Mouse (Mus musculus): ENCODE data around the gene Hoxd11. TPM values are rescaled to one million over a fixed set of nuclear protein-coding genes. Genes with fewer than 3 reads are reported as not detected.

Hoxd11 gene
- polyA plus RNA-seq, 1 experiment, result 2.1 TPM

DNA sequence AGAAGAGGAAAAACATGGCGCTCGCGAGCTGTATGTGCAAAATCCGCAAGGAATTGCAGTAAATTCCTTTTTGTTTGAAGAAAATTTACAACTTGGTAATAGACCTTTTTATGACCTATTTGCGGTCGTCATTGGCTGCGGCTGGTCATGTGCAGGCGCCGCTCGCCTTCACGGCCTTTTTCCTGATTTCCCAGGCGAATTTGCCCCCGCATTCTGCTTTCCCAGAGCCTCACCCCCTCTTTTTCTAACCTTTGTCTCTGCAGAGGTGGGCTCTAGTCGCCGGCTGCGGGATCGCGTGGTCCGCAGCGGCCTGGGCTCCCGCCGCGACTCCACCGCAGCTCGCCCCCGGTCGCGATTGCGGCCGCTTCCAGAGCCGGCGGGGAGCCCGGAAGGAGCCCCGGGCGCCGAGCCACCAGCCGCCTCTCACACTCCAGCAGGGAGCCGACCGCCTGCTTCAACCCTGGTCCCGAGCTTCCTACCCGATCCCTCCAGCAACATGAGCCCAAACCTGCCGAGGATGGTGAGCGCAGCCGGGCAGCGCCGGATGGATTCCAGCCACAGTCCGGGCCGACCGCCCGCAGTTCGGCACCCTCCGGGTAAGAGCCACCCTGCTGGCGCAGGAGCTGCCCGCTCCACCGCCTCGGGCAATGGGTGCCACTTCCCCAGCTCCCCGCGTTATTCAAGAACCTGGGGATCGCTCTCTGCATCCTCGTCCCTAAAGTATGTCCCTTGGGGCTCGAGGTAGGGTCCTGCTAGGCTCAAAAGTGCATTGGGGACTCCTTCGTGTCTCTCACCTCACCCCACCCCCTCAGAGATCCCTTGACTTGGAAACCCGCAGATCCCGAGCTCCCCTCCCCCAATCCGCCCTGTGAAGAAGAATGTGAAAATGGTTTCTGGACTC is 32.6 kb downstream of the Hoxd11 start, which contains the start of the genes Hoxd3 and Hoxd4:
TSS of gene Hoxd3 (plus strand) at position 207 of the 901 bp plus-strand sequence.
TSS of gene Hoxd4 (plus strand) at position 209 of the 901 bp plus-strand sequence.
- under 1% methylated on average over 65 of the region's 65 CpGs for whole genome bisulfite sequencing
- Histone ChIP-seq H3K36me3 (ENCODE audit: control insufficient read depth, insufficient read depth, low read length) (no peaks in the 10 kb centered on the region), H3K27ac (ENCODE audit: insufficient read depth, low read depth, low read length) (peak within 1 kb of the TSS; percentile 99), H3K27me3 (replicated peaks; ENCODE audit: control insufficient read depth, insufficient read depth, low read length) (no peaks in the 10 kb centered on the region), H3K4me3 (ENCODE audit: insufficient read depth, low read depth, low read length) (peak within 1 kb of the TSS; percentile 97), H3K4me1 (ENCODE audit: control insufficient read depth, insufficient read depth, low read length) (peaks cover 8% of the 10 kb centered on the region; the same call in 1 of the 2 replicates)
- TF ChIP-seq CTCF (conservative IDR thresholded peaks at IDR 0.05; ENCODE audit: insufficient read depth, insufficient read length, low read depth, low read length) (no peak), POLR2A (IDR thresholded peaks at IDR 0.05; ENCODE audit: low read depth, low read length) (no peak)
- peak; percentile 85 for DNase-seq

DNA sequence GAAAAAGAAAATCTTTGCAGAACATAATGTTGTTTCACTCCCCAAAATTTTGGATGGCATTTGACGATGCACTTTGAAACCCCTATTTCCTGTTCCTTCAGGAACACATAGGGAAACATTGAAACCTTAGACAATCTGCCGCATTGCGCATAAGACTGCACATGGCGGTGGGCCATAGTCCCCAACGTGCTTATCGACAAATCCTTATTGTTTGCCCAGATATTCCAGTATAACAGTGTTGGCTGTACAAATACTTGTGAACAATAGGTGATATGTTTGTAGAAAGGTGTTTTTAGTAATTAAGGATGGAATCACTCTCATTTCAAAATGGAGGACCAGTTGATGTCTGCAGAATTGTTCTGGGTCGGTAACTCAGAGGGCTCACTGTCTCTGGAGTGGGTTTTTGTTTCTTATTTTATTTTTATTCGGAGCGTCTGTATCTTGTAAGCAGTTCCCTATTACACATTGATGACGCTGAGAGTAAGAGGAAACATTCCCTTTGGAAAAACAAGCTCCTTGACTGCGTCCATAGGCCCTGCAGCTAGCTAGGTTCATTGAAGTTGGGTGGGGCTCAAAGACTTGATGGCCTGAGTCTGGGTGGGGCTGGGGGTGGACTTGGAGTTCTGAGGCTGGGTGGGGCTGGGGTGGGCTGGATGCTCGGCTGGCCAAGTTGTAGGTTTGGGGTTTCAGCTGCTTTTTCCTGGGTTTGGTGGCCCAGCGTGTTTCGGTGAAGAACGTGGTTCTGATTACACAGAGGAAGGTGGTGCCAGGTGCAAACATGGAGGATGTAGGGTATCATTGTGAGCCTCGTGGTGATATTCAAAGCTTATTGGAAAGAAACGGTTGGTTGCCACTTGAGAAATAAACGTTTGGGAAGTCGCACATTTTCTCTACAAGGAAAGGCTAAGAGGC is 34.1 kb downstream of the Hoxd11 start:
- Histone ChIP-seq H3K4me3 (ENCODE audit: insufficient read depth, low read depth, low read length) (peak overlapping the region; percentile 44), H3K27ac (ENCODE audit: insufficient read depth, low read depth, low read length) (peak overlapping the region; percentile 79), H3K4me1 (ENCODE audit: control insufficient read depth, insufficient read depth, low read length) (peaks cover 8% of the 10 kb centered on the region; the same call in 1 of the 2 replicates), H3K27me3 (replicated peaks; ENCODE audit: control insufficient read depth, insufficient read depth, low read length) (no peaks in the 10 kb centered on the region), H3K36me3 (ENCODE audit: control insufficient read depth, insufficient read depth, low read length) (no peaks in the 10 kb centered on the region)
- TF ChIP-seq CTCF (conservative IDR thresholded peaks at IDR 0.05; ENCODE audit: insufficient read depth, insufficient read length, low read depth, low read length) (no peak), POLR2A (IDR thresholded peaks at IDR 0.05; ENCODE audit: low read depth, low read length) (no peak)
- no peak for DNase-seq
- 33% methylated on average over 19 of the region's 19 CpGs for WGBS

DNA sequence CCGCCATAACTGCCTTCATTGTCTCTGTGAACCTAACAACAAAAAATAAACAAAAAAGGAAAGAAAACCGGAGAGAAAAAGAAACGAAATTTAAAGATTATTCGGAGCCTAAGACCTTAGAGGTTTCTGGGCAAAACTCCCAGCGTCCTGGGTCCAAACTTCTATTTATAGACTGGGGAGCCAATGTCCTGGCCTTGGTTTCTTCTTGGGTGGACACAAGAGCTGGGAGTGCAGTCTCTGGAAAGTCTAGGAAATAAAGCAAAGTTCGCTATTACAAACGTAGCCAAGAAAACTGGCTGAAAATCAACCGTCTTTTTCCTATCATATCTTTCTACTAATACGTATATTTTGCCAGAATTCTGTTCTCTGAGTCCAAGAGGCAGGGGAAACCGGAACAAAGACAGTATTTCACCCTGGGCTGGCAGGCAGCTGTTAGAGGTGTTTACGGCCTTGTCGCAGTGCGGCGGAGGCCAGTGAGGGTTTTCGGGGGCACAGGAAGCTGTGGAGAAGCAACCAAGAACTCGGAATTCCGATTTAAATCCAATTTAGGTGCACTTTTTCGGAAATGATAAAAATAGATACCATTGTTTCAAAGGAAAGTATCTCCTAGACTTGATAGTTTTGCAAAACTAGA is 34.9 kb downstream of the Hoxd11 start:
- DNase-seq, result no peak
- H3K4me1 ChIP-seq (ENCODE audit: control insufficient read depth, insufficient read depth, low read length), result peaks cover 5% of the 10 kb centered on the region; the same call in 1 of the 2 replicates
- no peaks in the 10 kb centered on the region for H3K36me3 ChIP-seq (ENCODE audit: control insufficient read depth, insufficient read depth, low read length)
- H3K27ac ChIP-seq (ENCODE audit: insufficient read depth, low read depth, low read length), result peak overlapping the region; percentile 79
- no peaks in the 10 kb centered on the region for H3K27me3 ChIP-seq (replicated peaks; ENCODE audit: control insufficient read depth, insufficient read depth, low read length)
- H3K4me3 ChIP-seq (ENCODE audit: insufficient read depth, low read depth, low read length), result peak overlapping the region; percentile 22
- no peak for TF ChIP-seq CTCF (conservative IDR thresholded peaks at IDR 0.05; ENCODE audit: insufficient read depth, insufficient read length, low read depth, low read length)
- no peak for TF ChIP-seq POLR2A (IDR thresholded peaks at IDR 0.05; ENCODE audit: low read depth, low read length)
- 18% methylated on average over 18 of the region's 18 CpGs for WGBS

DNA sequence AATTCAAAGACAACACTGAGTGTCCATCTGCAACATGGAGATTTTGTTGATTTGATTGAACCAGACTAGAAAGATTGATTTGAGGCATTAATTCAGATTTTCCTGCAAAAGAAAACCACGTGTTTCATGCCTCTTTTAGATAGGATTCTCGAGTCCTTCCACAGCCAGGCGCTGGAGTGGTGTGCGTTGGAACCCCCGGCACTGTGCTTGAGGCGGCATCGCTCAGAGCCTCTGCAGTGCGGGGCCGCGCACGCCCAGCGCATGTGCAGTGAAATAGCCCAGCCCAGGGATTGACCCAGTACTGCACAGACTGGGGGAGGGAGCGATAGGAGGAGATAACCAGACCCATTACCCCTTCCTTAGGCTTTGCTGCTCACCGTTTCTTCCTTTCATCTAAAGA is 35.5 kb downstream of the Hoxd11 start:
- Histone ChIP-seq H3K4me3 (ENCODE audit: insufficient read depth, low read depth, low read length) (peak overlapping the region; percentile 6), H3K4me1 (ENCODE audit: control insufficient read depth, insufficient read depth, low read length) (peaks cover 8% of the 10 kb centered on the region; the same call in 1 of the 2 replicates), H3K27ac (ENCODE audit: insufficient read depth, low read depth, low read length) (peak overlapping the region; percentile 79), H3K27me3 (replicated peaks; ENCODE audit: control insufficient read depth, insufficient read depth, low read length) (no peaks in the 10 kb centered on the region), H3K36me3 (ENCODE audit: control insufficient read depth, insufficient read depth, low read length) (no peaks in the 10 kb centered on the region)
- 20% methylated on average over 14 of the region's 14 CpGs for WGBS
- TF ChIP-seq CTCF (conservative IDR thresholded peaks at IDR 0.05; ENCODE audit: insufficient read depth, insufficient read length, low read depth, low read length) (no peak), POLR2A (IDR thresholded peaks at IDR 0.05; ENCODE audit: low read depth, low read length) (peak; percentile 22)
- no peak for DNase-seq

DNA sequence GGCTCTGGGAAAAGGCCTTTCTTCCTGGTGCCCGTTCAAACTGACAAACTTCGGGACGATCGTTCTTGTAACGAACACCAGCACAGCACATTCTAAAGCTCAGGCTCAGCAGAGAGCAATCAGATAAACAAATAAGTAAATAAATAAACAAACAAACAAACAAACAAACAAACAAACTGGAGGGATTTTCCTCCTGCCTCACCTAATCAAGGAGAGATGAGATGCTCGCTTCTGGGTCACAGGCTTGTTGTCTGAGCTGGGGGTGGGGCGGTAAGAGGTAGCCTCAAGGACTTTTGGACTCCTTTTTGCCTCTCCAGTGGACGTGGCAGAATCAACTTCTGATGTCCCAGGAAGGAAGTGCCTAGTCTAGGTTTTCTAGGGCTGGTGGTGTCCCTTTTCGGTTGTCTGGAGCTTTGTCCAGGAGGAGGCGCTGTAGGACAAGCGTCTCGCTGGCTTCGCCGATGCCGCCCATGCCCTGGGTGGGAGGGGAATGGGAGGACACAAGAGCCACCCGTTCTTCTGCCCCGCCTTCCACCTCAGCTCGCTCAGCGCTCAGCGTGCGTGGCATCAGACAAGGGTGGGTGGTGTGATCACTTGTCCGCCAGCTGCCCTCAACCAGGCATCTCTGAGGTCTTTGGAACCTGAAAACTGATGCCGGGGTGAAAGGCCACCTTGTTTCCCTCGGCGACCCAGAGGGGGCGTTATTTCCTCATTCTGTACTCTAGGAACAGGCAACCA is 36.3 kb downstream of the Hoxd11 start:
- DNase-seq, result peak; percentile 94
- whole genome bisulfite sequencing, result 4% methylated on average over 26 of the region's 26 CpGs

DNA sequence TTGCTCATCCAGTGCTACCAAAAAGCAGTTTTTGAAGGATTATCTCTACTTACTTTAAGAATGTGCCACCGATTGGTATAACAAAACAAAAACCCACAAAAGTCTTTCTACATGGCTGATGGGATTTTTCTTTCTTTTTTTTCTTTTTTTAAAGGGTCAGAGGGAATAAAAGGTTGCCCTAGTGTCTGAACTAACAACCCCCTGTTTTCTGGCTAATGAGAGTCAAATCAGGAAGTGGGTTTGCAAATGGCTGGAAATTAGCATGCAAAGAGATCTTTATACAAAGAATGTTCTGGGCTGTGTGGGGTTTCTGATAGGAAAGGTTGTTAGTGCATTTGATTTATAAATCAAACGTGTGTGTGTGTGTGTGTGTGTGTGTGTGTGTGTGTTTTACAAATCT is 41.0 kb downstream of the Hoxd11 start:
- no peaks in the 10 kb centered on the region for H3K36me3 ChIP-seq (ENCODE audit: control insufficient read depth, insufficient read depth, low read length)
- DNase-seq, result no peak
- TF ChIP-seq POLR2A (IDR thresholded peaks at IDR 0.05; ENCODE audit: low read depth, low read length), result no peak
- no peak for TF ChIP-seq CTCF (conservative IDR thresholded peaks at IDR 0.05; ENCODE audit: insufficient read depth, insufficient read length, low read depth, low read length)
- peaks cover 21% of the 10 kb centered on the region; the same call in 1 of the 2 replicates for H3K4me1 ChIP-seq (ENCODE audit: control insufficient read depth, insufficient read depth, low read length)
- WGBS, result 56% methylated on average over 2 of the region's 2 CpGs
- H3K27me3 ChIP-seq (replicated peaks; ENCODE audit: control insufficient read depth, insufficient read depth, low read length), result no peaks in the 10 kb centered on the region
- H3K27ac ChIP-seq (ENCODE audit: insufficient read depth, low read depth, low read length), result no peak overlapping the region
- no peak overlapping the region for H3K4me3 ChIP-seq (ENCODE audit: insufficient read depth, low read depth, low read length)

More for the DNA sequence above, 36.3 kb downstream of the Hoxd11 start:
- Histone ChIP-seq H3K36me3 (ENCODE audit: control insufficient read depth, insufficient read depth, low read length) (no peaks in the 10 kb centered on the region), H3K27ac (ENCODE audit: insufficient read depth, low read depth, low read length) (no peak overlapping the region; the same call in 1 of the 2 replicates), H3K4me1 (ENCODE audit: control insufficient read depth, insufficient read depth, low read length) (peaks cover 8% of the 10 kb centered on the region; the same call in 1 of the 2 replicates), H3K27me3 (replicated peaks; ENCODE audit: control insufficient read depth, insufficient read depth, low read length) (no peaks in the 10 kb centered on the region), H3K4me3 (ENCODE audit: insufficient read depth, low read depth, low read length) (peak overlapping the region; percentile 12; the same call in 1 of the 2 replicates)
- no peak for TF ChIP-seq POLR2A (IDR thresholded peaks at IDR 0.05; ENCODE audit: low read depth, low read length)
- TF ChIP-seq CTCF (conservative IDR thresholded peaks at IDR 0.05; ENCODE audit: insufficient read depth, insufficient read length, low read depth, low read length), result peak; percentile 92
